Mouse (Mus musculus) cerebellum, postnatal 36 days (tissue): Measurements from ENCODE around the gene Auts2.
A peak's percentile ranks its signal among the peaks of the same experiment; 100 is the strongest.
"Not testable (repeated sequence)": the region's sequence is repeated elsewhere in the genome, so short reads cannot be mapped to it uniquely, and the experiment has no call there.

Source experiments
- DNase-seq, 2 experiments: peaks; one replicate each; pipeline ENCODE4 v3.0.0; 2021 to 2022; ENCODE audit warnings: mixed read lengths in 2 of 2

Auts2 gene

DNA sequence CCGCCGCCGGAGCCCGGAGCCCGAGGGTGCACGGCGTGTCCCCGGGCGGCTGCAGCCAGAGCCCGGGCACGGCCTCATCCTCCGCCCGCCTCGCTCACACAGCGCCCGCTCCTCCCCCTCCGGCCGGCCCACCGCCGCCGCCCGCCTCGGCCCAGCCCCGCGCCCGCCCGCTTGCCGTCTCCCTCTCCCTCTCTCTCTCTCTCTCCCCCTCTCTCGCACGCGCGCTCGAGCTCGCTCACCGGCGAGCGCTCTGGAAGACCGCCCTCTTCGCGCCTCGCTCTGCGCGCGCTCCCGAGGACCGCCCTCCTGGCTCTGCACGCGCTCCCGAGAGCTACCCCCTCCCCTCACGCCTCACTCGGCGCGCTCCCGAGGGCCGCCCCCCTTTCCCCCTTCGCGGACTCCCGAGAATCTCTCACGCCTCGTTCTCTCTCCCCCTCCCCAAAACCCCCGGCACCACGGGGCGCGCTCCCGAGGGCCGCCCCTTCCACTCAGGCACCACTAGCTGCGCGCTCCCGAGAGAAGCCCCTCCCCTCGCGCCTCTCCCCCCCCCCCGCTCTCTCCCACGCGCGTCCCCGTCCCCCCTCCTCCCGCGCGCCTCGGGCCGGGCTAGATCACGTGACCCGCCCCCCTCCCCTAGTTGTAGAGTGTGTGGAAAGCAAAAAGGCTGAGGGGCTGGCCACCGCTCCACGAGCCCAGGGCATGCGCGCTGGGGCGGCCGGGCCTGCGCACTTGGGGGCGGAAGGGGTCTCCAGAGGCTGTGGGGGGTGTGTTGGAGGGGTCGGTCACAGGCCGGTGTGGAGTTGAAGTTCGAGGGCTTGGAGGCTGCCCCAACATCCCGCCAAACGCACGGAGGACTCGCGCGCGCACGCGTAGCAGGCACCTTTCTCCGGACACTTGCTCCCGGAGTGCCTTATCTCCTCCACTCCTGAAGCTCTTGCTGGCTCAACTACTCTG, at the start of gene Auts2:
Gene Auts2 (minus strand): TSS at position 227 of the 954 bp plus-strand sequence.
- DNase-seq, result peak; percentile 83 to 88

DNA sequence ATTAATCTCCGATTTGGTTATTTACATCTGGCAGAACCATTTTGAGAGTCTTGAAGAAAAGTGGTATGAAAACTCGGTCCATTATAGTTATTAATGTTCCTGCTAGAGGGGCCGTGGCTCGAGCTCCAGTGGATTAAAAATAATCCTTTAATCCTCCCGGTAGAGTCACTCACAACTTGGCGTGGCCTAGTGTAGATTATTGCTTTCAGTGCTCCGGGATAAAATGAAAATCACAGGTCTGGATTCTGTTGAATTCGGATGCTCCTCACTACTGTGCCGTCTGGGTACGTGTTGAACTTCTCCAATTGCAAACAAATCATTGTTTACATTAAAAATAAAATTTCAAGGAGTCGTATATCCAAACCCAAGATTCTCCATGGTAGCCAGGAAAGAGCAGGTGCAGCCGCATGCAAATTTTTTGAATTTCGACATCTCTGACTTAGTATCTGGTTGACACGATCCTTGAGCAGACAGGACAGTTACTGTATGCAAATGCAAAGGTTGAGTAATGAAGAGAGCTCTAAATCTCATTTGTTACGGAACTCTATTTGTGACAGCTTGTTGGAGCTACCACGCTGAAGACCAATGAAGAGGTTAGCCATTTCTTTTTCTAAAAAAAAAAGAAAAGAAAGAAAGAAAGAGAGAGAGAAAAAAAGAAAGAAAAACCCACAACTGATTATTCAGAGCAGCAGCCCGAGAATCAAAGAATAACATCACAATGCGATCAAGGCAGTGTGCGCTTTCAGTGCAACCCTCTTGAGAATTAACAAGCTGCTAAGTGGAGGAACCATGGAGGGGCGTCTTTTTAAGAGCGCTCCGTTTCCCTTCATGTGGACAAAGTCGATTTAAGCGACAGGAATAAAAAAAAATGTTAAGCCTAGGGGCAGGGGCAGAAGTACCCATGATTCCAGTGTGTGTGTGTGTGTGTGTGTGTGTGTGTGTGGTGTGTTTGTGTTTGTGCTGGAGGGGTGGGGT, 48.9 kb upstream of the Auts2 start:
- DNase-seq, result no peak

DNA sequence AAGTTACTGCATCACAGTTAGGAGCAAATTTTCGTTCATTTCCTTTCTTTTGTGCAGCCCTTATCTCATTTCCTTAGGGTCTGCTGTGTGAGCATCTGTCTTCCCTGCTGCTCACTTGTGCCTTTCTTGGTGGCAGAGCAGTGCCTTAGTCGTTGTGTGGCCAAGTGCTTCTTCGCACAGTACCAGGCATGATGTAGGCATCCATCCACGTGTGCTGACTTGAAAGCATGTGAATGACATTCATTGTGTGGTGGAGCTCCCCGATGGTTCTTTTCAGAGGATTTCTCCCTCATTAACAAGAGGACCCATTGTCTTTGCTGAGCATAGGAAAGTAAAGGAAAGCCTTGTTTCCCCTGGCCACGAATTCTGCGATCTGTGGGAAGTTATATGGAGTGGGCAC, 36.6 kb upstream of the Auts2 start:
- no peak for DNase-seq

DNA sequence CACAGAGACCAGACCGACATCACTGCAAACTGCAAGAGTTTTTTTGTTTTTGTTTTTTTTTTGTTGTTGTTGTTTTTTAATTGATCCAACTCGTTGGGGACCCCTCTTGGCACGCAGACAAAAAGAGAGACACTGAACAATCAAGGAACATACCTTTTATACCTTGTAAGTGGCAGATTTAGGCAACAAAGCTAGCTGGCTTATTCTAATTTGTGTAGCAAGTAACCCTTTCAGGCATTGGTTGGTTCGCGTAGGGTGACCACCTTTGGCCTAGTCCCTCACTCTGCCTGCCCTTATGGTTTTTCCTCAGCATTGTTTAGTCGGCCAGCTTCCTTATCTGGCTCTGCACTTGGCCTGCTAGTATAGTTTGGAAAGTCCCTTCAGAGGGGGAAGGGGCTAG, 17.6 kb upstream of the Auts2 start:
- not testable (repeated sequence) for DNase-seq

GRCm38 (mm10) chr5:132545761-132546160, 2.6 kb upstream of the Auts2 start:
- DNase-seq, result peak in 1 of 2 experiments; percentile 38

DNA sequence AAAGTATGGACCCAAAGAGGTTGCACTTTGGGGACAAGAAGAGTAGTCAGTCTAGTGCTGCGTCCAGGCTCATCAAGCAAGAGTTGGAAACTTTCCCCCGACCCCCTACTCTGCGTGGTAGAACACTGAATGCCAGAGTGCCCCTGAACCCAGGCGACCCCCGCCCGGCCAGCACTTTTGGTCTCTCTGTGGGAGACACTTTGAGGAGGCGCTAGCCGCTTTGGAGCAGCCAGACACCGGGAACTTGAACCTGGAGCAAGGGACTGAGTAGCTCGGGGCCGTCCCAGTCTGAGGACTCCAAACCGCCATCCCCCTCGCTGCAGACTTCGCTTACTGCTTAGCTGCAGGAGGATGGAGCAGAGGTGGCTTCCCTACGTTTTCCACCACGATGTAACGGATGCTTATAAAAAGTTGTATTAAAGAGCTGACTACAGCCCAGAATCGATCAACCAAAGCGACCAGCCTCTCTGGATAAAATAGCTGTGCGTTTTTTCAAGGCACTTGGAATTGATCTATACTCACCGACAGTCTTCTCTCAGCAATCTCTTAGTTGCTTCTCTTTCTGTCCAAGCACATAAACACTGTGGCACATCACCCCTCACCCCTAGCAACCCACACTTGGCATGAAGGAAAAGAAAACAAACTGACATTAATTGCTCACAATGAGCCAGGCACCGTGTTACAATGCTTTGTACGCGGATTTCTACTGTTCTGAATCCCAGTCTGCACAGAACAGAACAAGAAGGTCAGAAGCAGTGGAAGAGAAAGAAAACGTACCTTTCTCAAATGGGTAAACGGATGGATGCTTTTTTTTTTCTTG, 1.2 kb upstream of the Auts2 start:
- DNase-seq, result peak in 1 of 2 experiments; percentile 34

DNA sequence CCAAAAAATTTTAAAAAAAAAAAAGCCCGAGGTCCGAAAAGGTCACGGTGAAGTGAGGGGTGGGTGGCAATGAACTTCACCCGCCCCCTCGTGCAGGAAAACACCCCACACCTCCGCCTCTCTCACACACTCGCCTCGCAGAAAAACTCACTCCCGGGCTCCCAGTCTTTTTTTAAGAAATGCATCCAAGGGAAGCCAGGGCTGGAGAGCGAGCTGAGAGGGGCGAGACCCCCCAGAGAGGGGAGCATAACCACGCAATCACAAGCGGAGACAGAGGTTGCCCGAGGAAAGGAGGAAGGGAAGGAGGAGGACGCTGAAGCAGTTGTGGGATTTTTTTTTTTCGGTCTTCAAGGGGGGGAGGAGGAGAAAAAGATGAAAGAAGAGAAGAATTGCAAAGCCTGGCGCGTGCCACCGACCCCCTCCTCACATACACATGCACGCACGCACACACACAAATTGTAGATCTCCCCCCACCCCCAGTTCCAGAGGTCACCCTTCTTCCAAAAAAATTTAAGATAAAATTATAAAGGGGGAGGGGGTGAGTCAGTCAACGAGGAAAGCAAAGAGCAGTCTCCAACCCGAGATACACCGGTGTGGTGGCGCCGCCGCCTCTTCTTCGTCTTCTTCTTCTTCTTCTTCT, 643 bp downstream of the Auts2 start:
- peak; percentile 18 to 34 for DNase-seq

DNA sequence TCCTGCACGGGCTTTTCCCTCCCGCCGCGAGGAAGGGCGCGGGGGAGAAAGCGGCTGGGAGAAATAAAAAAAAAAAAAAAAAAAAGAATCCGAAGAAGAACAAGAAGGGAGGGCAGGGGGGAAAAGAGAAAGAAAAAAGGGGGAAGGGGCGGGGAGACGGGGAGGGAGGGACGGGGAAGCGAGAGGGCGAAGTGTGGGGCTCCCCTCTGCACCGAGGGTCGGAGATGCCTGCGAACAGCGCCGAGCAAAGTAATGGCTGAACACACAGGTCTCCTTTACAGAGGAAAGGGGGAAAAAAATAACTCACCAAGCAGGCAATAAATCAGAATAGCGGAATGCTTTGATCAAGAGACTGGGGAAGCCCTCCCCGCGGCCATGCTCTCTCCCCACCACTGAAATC, 1.2 kb downstream of the Auts2 start:
- DNase-seq, result peak in 1 of 2 experiments; percentile 13

DNA sequence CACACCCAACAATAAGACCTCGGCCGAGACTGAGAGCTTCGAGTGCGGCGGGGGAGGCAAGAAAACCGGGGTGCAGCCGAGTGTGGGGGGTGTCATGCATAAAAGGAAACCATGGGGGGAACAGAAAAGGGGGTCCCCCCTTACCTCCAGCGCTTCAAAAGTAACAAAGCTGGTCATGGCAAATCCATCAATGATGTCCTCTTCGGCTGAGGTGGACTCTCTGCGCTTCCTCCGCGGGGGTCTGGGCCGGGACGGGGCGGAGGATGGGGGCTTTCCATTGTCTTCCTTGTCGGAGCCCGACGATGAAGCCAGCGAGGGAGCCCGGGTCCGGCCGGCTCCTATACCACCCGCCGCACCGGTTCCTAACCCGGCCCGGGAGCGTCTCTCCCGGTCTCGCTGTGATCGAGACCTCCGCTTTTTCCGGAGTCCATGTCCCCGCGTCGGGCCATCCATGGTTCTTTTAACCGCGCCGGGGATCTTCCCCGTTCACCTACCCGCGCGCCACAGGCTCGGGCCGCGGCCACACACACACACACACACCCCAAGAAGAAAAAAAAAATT, 1.7 kb downstream of the Auts2 start:
- peak; percentile 51 to 54 for DNase-seq

DNA sequence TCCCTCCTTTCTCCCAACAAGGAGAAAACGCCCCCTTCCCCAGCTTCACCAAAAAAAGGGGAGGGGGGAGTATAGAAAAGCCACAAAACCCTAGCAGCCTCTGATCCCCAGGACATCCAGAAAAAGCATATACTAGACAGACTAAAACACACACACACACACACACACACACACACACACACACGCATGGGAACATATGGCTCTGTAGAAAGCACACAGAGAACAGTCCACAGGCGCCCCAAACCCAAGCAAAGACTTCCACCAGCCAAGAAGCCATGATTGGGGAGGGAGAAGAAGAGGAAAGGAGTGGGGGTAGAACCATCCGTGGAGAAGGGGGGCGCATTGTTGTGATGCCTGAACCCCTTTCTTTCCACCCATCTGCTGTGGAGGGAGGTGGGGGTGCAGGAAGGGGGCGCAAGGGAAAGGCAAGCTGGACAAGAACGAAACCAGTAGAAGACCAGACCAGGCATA, 2.3 kb downstream of the Auts2 start:
- peak; percentile 48 to 64 for DNase-seq

DNA sequence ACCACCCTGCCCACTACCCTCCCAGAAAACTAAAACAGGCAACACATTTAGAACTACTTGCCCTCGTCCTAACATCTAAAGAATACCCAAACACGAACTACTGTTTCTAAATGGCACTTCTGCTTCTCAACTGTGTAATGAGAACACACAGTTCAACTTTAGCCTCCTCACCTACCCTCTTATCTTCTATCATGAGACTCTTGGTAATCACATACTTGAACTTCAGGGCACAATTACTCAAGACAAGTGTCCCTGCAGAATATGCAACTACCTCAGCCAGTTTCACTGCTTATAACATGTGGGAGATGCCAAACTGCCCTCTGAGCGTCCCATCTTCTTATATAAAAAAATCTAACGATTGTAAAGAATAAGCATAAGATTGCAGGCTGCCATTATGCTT, 5.7 kb downstream of the Auts2 start:
- DNase-seq, result no peak

DNA sequence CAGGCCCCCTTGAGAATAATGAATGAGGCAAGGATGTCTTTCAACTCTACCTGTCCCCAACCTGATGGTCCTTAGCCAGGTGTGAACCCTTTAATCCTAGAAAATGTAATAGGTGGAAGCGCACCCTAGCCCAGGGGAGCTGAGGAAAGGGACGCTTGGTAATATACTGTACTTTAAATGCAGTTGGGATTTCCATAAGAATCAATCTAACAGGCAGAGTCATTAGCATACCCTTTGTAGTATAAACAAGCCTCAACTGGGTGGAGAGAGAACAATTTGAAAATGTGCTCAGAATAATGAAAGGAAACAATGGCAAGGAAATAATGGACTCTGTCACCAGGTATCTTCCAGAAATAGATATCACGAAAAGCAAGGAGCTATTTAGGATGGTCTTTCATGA, 16.7 kb downstream of the Auts2 start:
- no peak for DNase-seq

DNA sequence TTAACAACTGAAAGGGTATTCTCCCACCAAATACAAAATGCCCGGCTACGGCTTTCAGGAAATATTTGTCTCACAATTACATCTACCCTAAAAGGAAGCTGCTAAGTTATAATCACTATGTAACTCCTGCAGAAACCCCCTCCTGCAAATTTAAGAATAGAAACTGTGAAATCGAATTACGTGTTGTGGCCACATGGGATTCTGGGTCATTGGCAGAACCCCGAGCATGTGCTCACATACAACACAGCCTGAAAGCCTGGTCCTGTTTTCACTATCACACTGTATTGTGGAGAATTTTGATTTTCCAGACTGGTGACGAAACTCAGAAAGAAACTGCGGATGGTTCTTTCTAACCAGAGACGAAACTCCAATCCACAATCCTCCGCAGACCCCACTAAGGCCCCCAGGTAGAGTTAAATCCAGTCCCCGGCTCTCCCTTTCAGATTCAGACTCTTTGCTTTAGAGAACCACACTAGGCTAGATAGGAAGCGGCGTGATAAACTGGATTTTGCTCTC, 21.7 kb downstream of the Auts2 start:
- DNase-seq, result no peak

GRCm38 (mm10) chr5:132517879-132518278, 25.3 kb downstream of the Auts2 start:
- DNase-seq, result no peak

DNA sequence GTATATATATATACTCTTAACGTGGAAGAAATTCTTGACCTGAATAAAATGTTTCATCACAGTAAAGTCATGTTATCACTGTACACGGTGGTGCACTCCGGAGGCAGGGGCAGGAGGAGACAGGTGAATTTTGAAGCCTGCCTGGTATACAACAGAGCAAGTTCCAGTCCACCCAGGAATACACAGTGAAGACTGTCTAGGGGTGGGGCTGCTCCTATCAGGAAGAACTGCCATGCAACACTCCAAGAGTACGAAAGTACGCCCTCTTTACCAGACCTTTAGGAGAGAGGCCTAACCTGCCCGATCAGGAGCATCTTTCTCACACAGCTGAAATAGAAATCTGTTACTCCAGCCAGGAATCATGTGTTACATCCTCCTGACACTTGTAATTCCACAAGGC, 28.6 kb downstream of the Auts2 start:
- no peak for DNase-seq

GRCm38 (mm10) chr5:132513206-132513605, 29.9 kb downstream of the Auts2 start:
- DNase-seq, result no peak

GRCm38 (mm10) chr5:132509464-132509885, 33.7 kb downstream of the Auts2 start:
- no peak for DNase-seq

- no peak for DNase-seq
These were observed 38.3 kb downstream of the Auts2 start for GRCm38 (mm10) chr5:132504893-132505292.

DNA sequence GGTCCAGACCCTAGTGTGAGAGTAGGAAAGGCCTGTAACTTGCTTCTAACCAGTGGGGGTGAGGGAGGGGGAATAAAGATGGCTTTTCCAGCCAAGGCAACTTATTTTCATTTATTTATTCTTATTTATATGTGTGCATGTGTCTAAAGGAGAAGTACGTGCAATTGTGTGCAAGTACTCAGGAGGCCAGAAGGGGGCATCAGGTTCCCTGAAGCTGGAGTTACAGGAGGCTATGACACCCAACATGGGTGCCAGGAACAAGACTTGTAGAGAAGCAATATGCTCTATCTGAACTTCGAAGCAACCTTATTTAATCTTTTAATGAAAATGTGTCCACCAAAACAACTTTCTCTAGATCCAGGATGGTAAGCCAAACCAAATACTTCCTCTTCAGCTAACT, 39.7 kb downstream of the Auts2 start:
- DNase-seq, result no peak

DNA sequence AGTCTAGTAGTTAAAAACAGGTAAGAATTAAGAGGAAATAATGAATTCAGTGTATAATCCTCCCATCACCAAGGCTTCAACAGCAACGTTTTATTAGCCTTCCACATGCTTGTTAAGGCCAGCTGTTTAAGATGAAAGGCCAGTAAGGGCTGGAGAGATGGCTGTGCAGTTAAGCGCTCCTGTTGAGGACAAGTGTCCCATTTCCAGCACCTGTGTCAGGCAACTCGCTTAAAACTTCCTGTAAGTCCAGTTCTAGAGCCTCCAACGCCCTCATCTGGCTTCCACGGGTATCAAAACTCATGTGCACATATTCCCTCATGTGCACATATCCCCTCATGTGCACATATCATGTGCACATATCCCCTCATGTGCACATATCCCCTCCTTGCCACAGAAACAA, 41.1 kb downstream of the Auts2 start:
- no peak for DNase-seq

GRCm38 (mm10) chr5:132500817-132501231, 42.3 kb downstream of the Auts2 start:
- DNase-seq, result no peak
